8 mouse cellular contexts compared by ENCODE assay signal in genomic region chr16:22264232-22264961, GRCm38 (mm10). TPM values are rescaled to one million over a fixed set of nuclear protein-coding genes. Genes with fewer than 3 reads are reported as not detected.
A peak's percentile ranks its signal among the peaks of the same experiment; 100 is the strongest.
DNase-seq lines count a peak whose midpoint lies in the region; ATAC-seq and TF ChIP-seq lines count a peak whose summit lies in the region.

No protein-coding gene starts in this region.

- peak overlapping the region; percentile 99 for H3K4me3 ChIP-seq in heart, adult 2 months
- peak overlapping the region; percentile 99 for H3K4me3 ChIP-seq in heart, embryonic 16.5 days (ENCODE audit: low read length)
- H3K4me3 ChIP-seq in limb, embryonic 12.5 days (replicated peaks) = peak overlapping the region; percentile 80
- peak overlapping the region; percentile 75 for H3K4me3 ChIP-seq in midbrain, embryonic 12.5 days

- peaks cover 5% of the 10 kb centered on the region for H3K79me2 ChIP-seq in heart, adult 2 months (replicated peaks; ENCODE audit: control insufficient read depth, insufficient read depth, low read length)

- ATAC-seq in heart, embryonic 16.5 days (replicated peaks; ENCODE audit: extremely low read depth, insufficient read depth, low FRiP score) = no peak
- ATAC-seq in limb, embryonic 12.5 days (ENCODE audit: insufficient number of reproducible peaks, insufficient read depth, low FRiP score, low TSS enrichment, low read depth) = no peak
- ATAC-seq in midbrain, embryonic 12.5 days (ENCODE audit: low FRiP score, low read depth) = no peak

- WGBS in heart, adult 2 months = 1% methylated on average over 16 of the region's 16 CpGs
- under 1% methylated on average over 16 of the region's 16 CpGs for WGBS in heart, embryonic 16.5 days
- WGBS in limb, embryonic 12.5 days = 2% methylated on average over 16 of the region's 16 CpGs
- WGBS in midbrain, embryonic 12.5 days = 3% methylated on average over 16 of the region's 16 CpGs

- no peak for TF ChIP-seq CTCF in heart, adult 2 months (IDR thresholded peaks at IDR 0.05)

- no peaks in the 10 kb centered on the region for H3K27me3 ChIP-seq in heart, adult 2 months (ENCODE audit: control insufficient read depth, insufficient read depth, low read length)
- no peaks in the 10 kb centered on the region for H3K27me3 ChIP-seq in heart, embryonic 16.5 days (ENCODE audit: control insufficient read depth, insufficient read depth, low read length)
- H3K27me3 ChIP-seq in limb, embryonic 12.5 days = no peaks in the 10 kb centered on the region
- H3K27me3 ChIP-seq in midbrain, embryonic 12.5 days = no peaks in the 10 kb centered on the region

- intact Hi-C loops in heart, adult 2 months (cut with DNase I) = loop anchor here (10.0 kb wide), 4 partner anchors 160 to 840 kb away; partner anchors contain the start of genes Tmem41a and Vps8
- intact Hi-C loops in heart, postnatal 10 days (cut with DNase I) = no loop called here

- no peak for TF ChIP-seq POLR2A in heart, adult 2 months (IDR thresholded peaks at IDR 0.05; ENCODE audit: insufficient read depth, low read depth, low read length)

- no peak for DNase-seq in heart, adult 2 months
- no peak for DNase-seq in heart, postnatal 10 days
- DNase-seq in NIH3T3 (ENCODE audit: low read depth) = peak; percentile 45
- no peak for DNase-seq in left cerebral cortex, adult 18-20 months (ENCODE audit: low spot score in 2 of 2)
- no peak for DNase-seq in cerebellum, adult 11 months

- peaks cover 14% of the 10 kb centered on the region for H3K4me1 ChIP-seq in heart, adult 2 months (ENCODE audit: control insufficient read depth, insufficient read depth, low read length)
- H3K4me1 ChIP-seq in heart, embryonic 16.5 days (ENCODE audit: control insufficient read depth, insufficient read depth, low read length) = peaks cover 16% of the 10 kb centered on the region
- peaks cover 22% of the 10 kb centered on the region; the same call in 1 of the 2 replicates for H3K4me1 ChIP-seq in limb, embryonic 12.5 days (replicated peaks)
- H3K4me1 ChIP-seq in midbrain, embryonic 12.5 days = peaks cover 21% of the 10 kb centered on the region

- H3K27ac ChIP-seq in heart, adult 2 months = peak overlapping the region; percentile 99
- peak overlapping the region; percentile 98 for H3K27ac ChIP-seq in heart, embryonic 16.5 days (ENCODE audit: low read length)
- peak overlapping the region; percentile 97 for H3K27ac ChIP-seq in limb, embryonic 12.5 days
- peak overlapping the region; percentile 96 for H3K27ac ChIP-seq in midbrain, embryonic 12.5 days (replicated peaks)

- peak overlapping the region; percentile 94 for H3K4me2 ChIP-seq in heart, embryonic 16.5 days (ENCODE audit: low read depth, low read length)
- H3K4me2 ChIP-seq in limb, embryonic 12.5 days = peak overlapping the region; percentile 75
- H3K4me2 ChIP-seq in midbrain, embryonic 12.5 days (replicated peaks) = peak overlapping the region; percentile 82

- no peaks in the 10 kb centered on the region for H3K9me3 ChIP-seq in heart, embryonic 16.5 days (replicated peaks; ENCODE audit: control insufficient read depth, low read length)
- H3K9me3 ChIP-seq in limb, embryonic 12.5 days = no peaks in the 10 kb centered on the region
- H3K9me3 ChIP-seq in midbrain, embryonic 12.5 days = no peaks in the 10 kb centered on the region

- peak overlapping the region; percentile 97 for H3K9ac ChIP-seq in heart, adult 2 months (ENCODE audit: low read depth, low read length)
- H3K9ac ChIP-seq in heart, embryonic 16.5 days (ENCODE audit: low read length) = peak overlapping the region; percentile 98
- H3K9ac ChIP-seq in limb, embryonic 12.5 days (replicated peaks) = peak overlapping the region; percentile 98
- peak overlapping the region; percentile 86 for H3K9ac ChIP-seq in midbrain, embryonic 12.5 days (replicated peaks)

- no peak for TF ChIP-seq EP300 in heart, adult 2 months (IDR thresholded peaks at IDR 0.05; ENCODE audit: insufficient read depth, low read depth, low read length)

- peaks cover 28% of the 10 kb centered on the region for H3K36me3 ChIP-seq in heart, adult 2 months (ENCODE audit: control insufficient read depth, insufficient read depth, low read length)
- H3K36me3 ChIP-seq in heart, embryonic 16.5 days (ENCODE audit: control insufficient read depth, insufficient read depth) = no peaks in the 10 kb centered on the region
- no peaks in the 10 kb centered on the region for H3K36me3 ChIP-seq in limb, embryonic 12.5 days
- no peaks in the 10 kb centered on the region for H3K36me3 ChIP-seq in midbrain, embryonic 12.5 days

RNA-seq across cellular contexts. Expression of gene Tra2b, which starts 1.4 kb away (rescaled TPM):
- 10 to 100 TPM; 33.6 to 43.3 TPM for total RNA-seq in heart, adult 2 months (2021)
- polyA plus RNA-seq in heart, adult 2 months (2012; rRNA removed) = 15.6 and 28.6 TPM in 2 replicates
- 10 to 100 TPM; 73.8 to 74.8 TPM for total RNA-seq in heart, postnatal 10 days (2021)
- polyA plus RNA-seq in heart, embryonic 16.5 days (2015; fragmentation: Nextera tagmentation; extraction: Ambion mirVana) = 201 and 229 TPM in 2 replicates
- polyA plus RNA-seq in limb, embryonic 12.5 days (2016; fragmentation: Nextera tagmentation; extraction: Ambion mirVana) = 462 and 474 TPM in 2 replicates
- 417 and 418 TPM in 2 replicates for polyA plus RNA-seq in midbrain, embryonic 12.5 days (2016; fragmentation: Nextera tagmentation; extraction: Ambion mirVana)
- total RNA-seq in left cerebral cortex, adult 18-20 months (2021) = 10 to 100 TPM; 76.4 to 79.4 TPM
